In genomic region chr4:22402930-22403329, GRCm38 (mm10) we compare ENCODE assay signal across 26 mouse cellular contexts.
"Had no signal": no experiment of that assay in that cellular context is flagged by ENCODE, and none has a peak within 500 bp of the region (broad histone marks: within the 10 kb centered on the region; RNA-seq: fewer than 3 reads in every experiment).

No protein-coding gene starts in this region.

- H3K36me3 ChIP-seq: intestine, embryonic 15.5 days had no signal

- H3K27me3 ChIP-seq: heart, embryonic 13.5 days; heart, embryonic 15.5 days; intestine, embryonic 15.5 days; limb, embryonic 12.5 days had no signal

- ATAC-seq: hindbrain, embryonic 16.5 days; inflammation-experienced regulatory T-cells, adult 6 months; intestine, embryonic 15.5 days; intestine, postnatal 0 days had no signal

- DNase-seq: gastrocnemius, adult 2 months; gastrocnemius, postnatal 10 days; gastrocnemius, postnatal 25 days; heart, adult 11 months; heart, adult 2 months; heart, postnatal 14 days; heart, postnatal 36 days; kidney, adult 18-20 months; kidney, adult 8-10 months; kidney, postnatal 10 days; kidney, postnatal 25 days; kidney, postnatal 4 days; liver had no signal

- H3K4me2 ChIP-seq: heart, embryonic 11.5 days; heart, embryonic 13.5 days; heart, embryonic 15.5 days; hindbrain, embryonic 14.5 days; intestine, embryonic 15.5 days; limb, embryonic 12.5 days; liver, embryonic 11.5 days had no signal

- H3K27ac ChIP-seq: gastrocnemius, adult 2 months; heart, adult 2 months; heart, embryonic 13.5 days; heart, embryonic 15.5 days; hindbrain, embryonic 14.5 days; intestine, embryonic 15.5 days; layer of hippocampus, adult 2 months; left cerebral cortex, adult 2 months; limb, embryonic 10.5 days; limb, embryonic 12.5 days had no signal

- H3K4me3 ChIP-seq: gastrocnemius, adult 2 months; heart, adult 2 months; heart, embryonic 13.5 days; heart, embryonic 15.5 days; intestine, embryonic 15.5 days; layer of hippocampus, adult 2 months; left cerebral cortex, adult 2 months; limb, embryonic 10.5 days; limb, embryonic 12.5 days had no signal

- H3K9me3 ChIP-seq: intestine, embryonic 15.5 days; limb, embryonic 10.5 days; limb, embryonic 12.5 days had no signal

- H3K4me1 ChIP-seq: heart, embryonic 13.5 days; heart, embryonic 15.5 days; intestine, embryonic 15.5 days; limb, embryonic 10.5 days; limb, embryonic 12.5 days had no signal

- H3K9ac ChIP-seq: heart, embryonic 13.5 days; heart, embryonic 15.5 days; hindbrain, embryonic 14.5 days; intestine, embryonic 15.5 days; limb, embryonic 12.5 days had no signal
